Mouse (Mus musculus) cerebellum, adult 2 months (tissue): ENCODE results near the gene Jade3. TPM values are rescaled to one million over a fixed set of nuclear protein-coding genes. Genes with fewer than 3 reads are reported as not detected.

Experiments
- DNase-seq, 2 experiments: peaks; one replicate each; pipeline ENCODE4 v3.0.0; 2021
- H3K27ac ChIP-seq: fragments of 200-500 bp; 2 replicates; pipeline ENCODE4 v1.5.1; 2012; ENCODE audit warnings: low read length, control low read depth, inconsistent platforms; ENCODE audit not compliant: insufficient read depth
- H3K27me3 ChIP-seq: fragments of 200-500 bp; 2 replicates; pipeline ENCODE4 v1.6.1; 2012; ENCODE audit warnings: inconsistent platforms, mild to moderate bottlenecking, low read length, moderate library complexity; ENCODE audit not compliant: control insufficient read depth, insufficient read depth
- H3K4me1 ChIP-seq: fragments of 200-500 bp; 2 replicates; pipeline ENCODE4 v1.6.1; 2011; ENCODE audit warnings: low read length; ENCODE audit not compliant: control insufficient read depth, insufficient read depth
- H3K4me3 ChIP-seq: fragments of 200-500 bp; replicated peaks from 2 replicates; pipeline ENCODE3; 2011; ENCODE audit warnings: mild to moderate bottlenecking, low read depth, low read length, control low read depth; ENCODE audit not compliant: insufficient read depth
- CTCF ChIP-seq: fragments of 200-500 bp; IDR thresholded peaks from 2 replicates; pipeline ENCODE4 v1.5.1; 2011; ENCODE audit warnings: low read depth, mild to moderate bottlenecking, control low read depth, low read length, moderate library complexity, borderline replicate concordance; ENCODE audit not compliant: insufficient read depth
- POLR2A ChIP-seq: fragments of 200-500 bp; IDR thresholded peaks from 2 replicates; pipeline ENCODE4 v1.6.1; 2011; ENCODE audit warnings: low read length, control low read depth, borderline replicate concordance; ENCODE audit not compliant: insufficient read depth
- WGBS: fragments of 180-500 bp; shearing (Covaris S2); methylation state at CpG from one replicate; pipeline ENCODE4 v1.1.7; 2018; 5-methylcytosine and 5-hydroxymethylcytosine counted together
- polyA plus RNA-seq: library from polyadenylated mRNA; depleted of rRNA; stranded (reverse); fragments of >200 nt; gene quantifications from 2 replicates; pipeline ENCODE4 v1.2.3, GENCODE M21; 2012; rRNA removed

Gene Jade3
- polyA plus RNA-seq, 1 experiment: 2.9 TPM

- 66% methylated on average over 3 of the region's 3 CpGs for WGBS
- H3K4me1 ChIP-seq: no peaks in the 10 kb centered on the region
- H3K4me3 ChIP-seq: no peak within 1 kb of the TSS
Measured at GRCm38 (mm10) chrX:20549532-20549931, 124.0 kb downstream of the Jade3 start, which contains the start of gene Rgn. Rgn (plus strand) TSS chrX:20549787.

GRCm38 (mm10) chrX:20552199-20552598 is 126.7 kb downstream of the Jade3 start:
- H3K4me3 ChIP-seq: no peak overlapping the region
- DNase-seq: no peak
- no peak for TF ChIP-seq POLR2A
- TF ChIP-seq CTCF: no peak
- WGBS: 87% methylated on average over 2 of the region's 2 CpGs
- H3K27me3 ChIP-seq: no peaks in the 10 kb centered on the region
- H3K4me1 ChIP-seq: no peaks in the 10 kb centered on the region
- H3K27ac ChIP-seq: no peak overlapping the region

More at GRCm38 (mm10) chrX:20549532-20549931, 124.0 kb downstream of the Jade3 start, which contains the start of gene Rgn:
- no peak within 1 kb of the TSS for H3K27ac ChIP-seq
- no peak for DNase-seq
- TF ChIP-seq POLR2A (no peak), CTCF (no peak)
- H3K27me3 ChIP-seq: no peaks in the 10 kb centered on the region

GRCm38 (mm10) chrX:20561846-20562245 is 136.4 kb downstream of the Jade3 start:
- H3K27ac ChIP-seq: no peak overlapping the region
- TF ChIP-seq CTCF (no peak), POLR2A (no peak)
- WGBS: 61% methylated on average over 1 of the region's 1 CpGs
- no peaks in the 10 kb centered on the region for H3K27me3 ChIP-seq
- DNase-seq: no peak
- H3K4me1 ChIP-seq: no peaks in the 10 kb centered on the region
- H3K4me3 ChIP-seq: no peak overlapping the region

GRCm38 (mm10) chrX:20563941-20564340 is 138.5 kb downstream of the Jade3 start:
- 73% methylated on average over 4 of the region's 4 CpGs for WGBS
- no peaks in the 10 kb centered on the region for H3K4me1 ChIP-seq
- H3K4me3 ChIP-seq: no peak overlapping the region
- H3K27ac ChIP-seq: no peak overlapping the region
- TF ChIP-seq POLR2A (no peak), CTCF (no peak)
- H3K27me3 ChIP-seq: no peaks in the 10 kb centered on the region
- no peak for DNase-seq

Other genes with a start within 250 kb of the Jade3 start
- gene Slc9a7, start 133.9 kb upstream of the Jade3 start, polyA plus RNA-seq: 23.2 and 24.6 TPM in 2 replicates
- gene Rp2, start 61.2 kb upstream of the Jade3 start, polyA plus RNA-seq: 10.5 and 11.2 TPM in 2 replicates
- gene Rgn, start 124.1 kb downstream of the Jade3 start, polyA plus RNA-seq: 0.27 and 0.28 TPM in 2 replicates
- gene Rbm10, start 191.8 kb downstream of the Jade3 start, polyA plus RNA-seq: 61.5 and 62.4 TPM in 2 replicates
- gene Ndufb11, start 191.9 kb downstream of the Jade3 start, polyA plus RNA-seq: 282 and 300 TPM in 2 replicates
- 288 and 301 TPM in 2 replicates for gene Uba1, start 232.6 kb downstream of the Jade3 start, polyA plus RNA-seq